Mouse (Mus musculus) gastrocnemius, postnatal 36 days (tissue): ENCODE measurements around the gene Srsf4. TPM values are rescaled to one million over a fixed set of nuclear protein-coding genes. Genes with fewer than 3 reads are reported as not detected.

Source experiments
- DNase-seq, 2 experiments: peaks; one replicate each; pipeline ENCODE4 v3.0.0; 2022
- intact Hi-C: fragments of 180-260 bp; cut with DNase I; formaldehyde crosslinking; loops from one replicate; pipeline ENCODE4 v1.15.1; 2025
- total RNA-seq, 2 experiments: library from RNA; stranded (reverse); gene quantifications; 2 replicates each; pipeline ENCODE4 v1.2.3; 2021

The Srsf4 gene
- total RNA-seq, 2 experiments from 2014 or later = 27.8 to 28.4 TPM

- intact Hi-C loops = loop anchor here (5.0 to 10.0 kb wide), 4 partner anchors 57 to 314 kb away; partner anchors contain the start of gene Epb41
Measured at GRCm38 (mm10) chr4:131860492-131861340, 12.7 kb upstream of the Srsf4 start.

DNA sequence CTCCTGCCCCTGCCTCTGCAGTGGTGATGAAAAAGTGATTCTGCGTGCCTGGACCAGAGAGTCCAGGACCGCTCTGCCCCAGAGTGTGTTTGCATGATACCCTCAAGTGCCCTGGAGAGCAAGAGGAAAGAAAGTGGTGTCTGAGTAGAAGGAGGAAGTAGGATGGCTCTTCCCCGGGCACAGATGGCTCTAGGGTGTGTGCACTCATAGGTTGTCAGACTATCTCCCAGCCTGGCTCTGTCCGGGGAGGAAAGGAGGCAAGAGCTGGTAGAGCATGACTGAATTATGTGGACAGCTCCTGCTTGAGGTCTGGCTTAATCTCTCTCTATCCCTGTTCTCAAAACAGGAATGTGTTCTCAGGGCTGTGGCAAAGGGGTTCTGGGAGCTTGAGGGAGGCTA is 12.1 kb upstream of the Srsf4 start:
- intact Hi-C loops = loop anchor here (5.0 to 10.0 kb wide), 4 partner anchors 56 to 313 kb away; partner anchors contain the start of gene Epb41
- DNase-seq = no peak

More at GRCm38 (mm10) chr4:131860492-131861340, 12.7 kb upstream of the Srsf4 start:
- peak; percentile 69 to 72 for DNase-seq

DNA sequence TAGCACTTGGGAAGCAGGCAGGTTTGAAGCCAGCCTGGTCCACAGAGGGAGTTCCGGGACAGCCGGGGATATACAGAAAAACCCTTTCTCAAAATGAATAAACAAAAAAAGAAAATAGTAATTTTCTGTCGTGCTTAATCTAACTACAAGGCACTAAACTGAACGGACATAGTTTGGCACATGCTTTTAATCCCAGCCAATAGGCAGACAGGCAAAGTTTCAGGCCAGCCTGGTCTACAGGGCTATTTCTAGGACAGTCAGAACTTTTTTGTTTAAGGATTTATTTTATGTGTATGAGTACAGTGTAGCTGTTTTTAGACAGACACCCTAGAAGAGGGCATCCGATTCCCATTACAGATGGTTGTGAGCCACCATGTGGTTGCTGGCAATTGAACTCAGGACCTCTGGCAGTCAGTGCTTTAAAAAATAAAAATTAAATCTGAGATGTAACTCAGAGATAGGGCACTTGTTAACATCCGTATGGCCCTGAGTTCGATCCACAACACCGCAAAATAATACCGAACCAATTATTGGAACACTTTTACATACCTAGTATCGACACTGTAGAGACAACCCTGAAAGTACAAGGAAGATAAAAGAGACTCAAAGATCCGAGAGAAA is 635 bp upstream of the Srsf4 start:
- intact Hi-C loops = no loop called here
- no peak for DNase-seq

GRCm38 (mm10) chr4:131874169-131874536 is 736 bp downstream of the Srsf4 start:
- no peak for DNase-seq
- intact Hi-C loops = no loop called here

- no peak for DNase-seq
- intact Hi-C loops = no loop called here
Measured at GRCm38 (mm10) chr4:131874567-131874966, 1.1 kb downstream of the Srsf4 start.

DNA sequence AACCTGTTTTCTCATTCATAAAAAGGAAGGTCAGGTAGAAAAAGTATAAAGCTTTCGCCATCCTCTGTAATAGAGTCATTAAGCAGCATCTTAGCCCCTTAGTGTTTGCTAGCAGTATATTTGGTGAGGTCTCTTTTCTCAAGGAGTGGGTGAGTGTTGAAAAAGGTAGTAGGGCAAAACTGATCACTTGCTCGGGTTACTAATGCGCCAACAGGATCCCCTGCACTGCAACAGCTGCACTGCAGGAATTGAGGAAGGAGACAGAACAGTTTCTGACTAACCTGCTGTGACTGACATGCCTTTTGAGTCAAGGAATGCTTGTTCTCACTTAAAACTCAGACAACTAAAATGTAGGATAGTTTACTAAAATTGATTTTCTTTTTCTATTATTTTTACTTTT is 1.8 kb downstream of the Srsf4 start:
- DNase-seq = no peak
- intact Hi-C loops = no loop called here

GRCm38 (mm10) chr4:131876836-131877235 is 3.4 kb downstream of the Srsf4 start:
- DNase-seq = no peak
- intact Hi-C loops = no loop called here

GRCm38 (mm10) chr4:131879692-131880091 is 6.3 kb downstream of the Srsf4 start:
- intact Hi-C loops = no loop called here
- DNase-seq = no peak

DNA sequence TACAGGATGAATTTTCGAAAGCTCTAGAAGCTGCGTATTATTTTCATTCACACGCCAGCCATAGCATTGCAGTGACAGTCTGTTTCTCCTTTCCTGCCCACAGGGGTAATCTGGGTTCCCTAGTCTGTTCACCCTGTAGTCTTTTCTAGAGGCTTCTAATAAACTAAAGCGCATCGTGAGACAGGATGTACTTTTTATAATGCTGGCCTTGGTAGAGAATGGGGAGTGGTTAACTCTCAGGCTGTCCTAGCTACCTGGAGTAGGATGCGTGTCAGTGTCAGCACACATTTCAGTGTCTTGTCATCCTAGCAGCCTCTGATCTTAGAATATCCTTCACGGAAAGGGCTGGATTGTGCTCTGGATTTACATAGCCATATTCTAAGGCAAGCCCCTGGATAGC is 7.9 kb downstream of the Srsf4 start:
- intact Hi-C loops = no loop called here
- no peak for DNase-seq

DNA sequence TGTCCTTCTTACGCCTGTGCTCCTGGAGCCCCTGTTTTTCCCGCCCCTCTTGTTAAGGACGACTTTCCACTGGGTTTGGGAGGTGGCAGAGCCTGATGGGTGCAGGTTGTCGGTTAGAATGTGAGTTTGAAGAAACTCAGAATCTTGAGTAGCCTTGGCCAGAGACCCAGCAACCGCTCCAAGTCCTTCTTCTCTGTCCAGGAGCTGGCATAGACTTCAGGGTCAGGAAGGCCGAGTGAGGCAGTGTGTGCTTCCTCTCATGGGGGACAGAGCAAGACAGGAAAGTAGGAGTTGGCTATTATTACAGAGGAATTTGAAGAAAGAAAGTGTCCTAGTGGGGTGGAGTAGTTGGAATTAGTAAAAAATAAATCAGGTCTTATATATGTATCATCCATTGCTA is 10.2 kb downstream of the Srsf4 start:
- no peak for DNase-seq
- intact Hi-C loops = no loop called here

- intact Hi-C loops = no loop called here
- DNase-seq = no peak
Measured at GRCm38 (mm10) chr4:131885376-131885775, 12.0 kb downstream of the Srsf4 start.

- DNase-seq = no peak
- intact Hi-C loops = no loop called here
Measured at GRCm38 (mm10) chr4:131888564-131888963, 15.1 kb downstream of the Srsf4 start.

GRCm38 (mm10) chr4:131890692-131891091 is 17.3 kb downstream of the Srsf4 start:
- intact Hi-C loops = no loop called here
- DNase-seq = no peak

- intact Hi-C loops = no loop called here
- no peak for DNase-seq
Measured at GRCm38 (mm10) chr4:131897109-131897508, 23.7 kb downstream of the Srsf4 start.

GRCm38 (mm10) chr4:131897787-131898186 is 24.4 kb downstream of the Srsf4 start:
- intact Hi-C loops = no loop called here
- DNase-seq = no peak

- DNase-seq = no peak
- intact Hi-C loops = no loop called here
Measured at GRCm38 (mm10) chr4:131898503-131899179, 25.2 kb downstream of the Srsf4 start.

- intact Hi-C loops = no loop called here
- DNase-seq = no peak
Measured at GRCm38 (mm10) chr4:131899180-131899554, 25.8 kb downstream of the Srsf4 start.

- intact Hi-C loops = no loop called here
Measured at GRCm38 (mm10) chr4:131901090-131901489, 27.7 kb downstream of the Srsf4 start.

DNA sequence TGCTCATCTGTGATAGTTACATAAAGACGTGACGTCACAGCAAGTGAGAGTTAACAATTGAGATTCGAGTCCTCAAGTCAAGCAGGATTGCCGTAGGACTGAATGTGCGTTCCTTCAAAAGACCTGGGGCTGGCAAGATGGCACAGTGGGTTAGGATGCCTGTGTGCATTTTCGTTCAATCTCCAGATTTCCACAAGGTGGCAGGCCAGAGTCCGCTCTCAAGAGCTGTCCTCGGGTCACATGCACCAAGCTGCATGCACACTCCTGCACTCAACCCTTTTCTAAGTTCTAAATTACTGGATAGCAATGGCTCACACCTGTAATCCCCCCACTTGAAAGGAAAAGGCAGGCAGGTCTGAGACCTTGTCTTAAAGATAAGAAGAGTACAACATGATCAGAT is 31.1 kb downstream of the Srsf4 start:
- DNase-seq = no peak
- intact Hi-C loops = no loop called here

More at GRCm38 (mm10) chr4:131901090-131901489, 27.7 kb downstream of the Srsf4 start:
- no peak for DNase-seq

- DNase-seq = no peak
- intact Hi-C loops = no loop called here
Measured at GRCm38 (mm10) chr4:131906423-131906822, 33.0 kb downstream of the Srsf4 start.

DNA sequence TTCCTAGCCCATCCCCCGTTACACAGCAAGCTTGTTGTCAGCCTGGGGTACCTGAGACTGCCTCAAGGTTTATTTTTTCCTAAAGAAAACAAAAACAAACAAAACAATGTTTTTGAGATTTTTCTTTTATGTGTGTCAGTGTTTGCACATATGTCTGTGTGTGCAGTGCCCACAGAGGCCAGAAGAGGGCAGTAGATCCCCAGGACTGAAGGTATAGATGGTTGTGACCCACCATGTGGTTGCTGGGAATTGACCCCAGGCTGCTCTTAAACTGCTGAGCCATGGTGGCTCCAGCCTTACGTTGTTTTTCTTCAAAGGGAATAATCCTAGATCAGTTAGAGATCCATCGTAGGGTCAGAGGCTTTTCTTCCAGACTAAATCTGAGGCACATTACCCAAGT is 34.5 kb downstream of the Srsf4 start:
- intact Hi-C loops = no loop called here
- no peak for DNase-seq
